Mouse (Mus musculus): ENCODE results near the gene Tmem89. TPM values are rescaled to one million over a fixed set of nuclear protein-coding genes. Genes with fewer than 3 reads are reported as not detected.

The Tmem89 gene
- polyA plus RNA-seq (2016; fragmentation: Nextera tagmentation; extraction: Ambion mirVana), result 0.17 and 0.24 TPM in 2 replicates

DNA sequence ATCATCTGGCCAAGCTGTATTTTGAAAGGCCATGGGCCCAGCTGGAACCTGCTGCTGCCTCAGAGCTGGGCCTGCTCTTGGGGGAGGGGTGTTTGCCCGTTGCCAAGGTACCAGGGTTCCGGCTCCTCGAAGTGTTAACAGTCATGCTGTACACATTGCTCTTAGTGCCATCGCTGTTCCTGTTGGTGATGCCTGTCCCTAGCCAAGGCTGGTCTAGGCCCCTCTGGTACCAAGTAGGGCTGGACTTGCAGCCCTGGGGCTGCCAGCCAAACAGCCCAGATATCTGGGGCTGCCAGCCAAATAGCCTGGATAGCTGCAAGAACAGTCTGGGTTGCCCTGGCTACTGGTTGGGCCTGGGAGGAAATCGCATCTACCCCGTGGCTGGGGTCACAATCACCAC is at the start of gene Tmem89:
Tmem89 (plus strand) TSS at position 129 of the 400 bp plus-strand sequence.
- Histone ChIP-seq H3K27ac (no peak within 1 kb of the TSS), H3K9me3 (no peaks in the 10 kb centered on the region), H3K4me1 (replicated peaks) (peaks cover 8% of the 10 kb centered on the region), H3K4me3 (no peak within 1 kb of the TSS), H3K27me3 (ENCODE audit: insufficient read depth, poor library complexity, severe bottlenecking) (no peaks in the 10 kb centered on the region), H3K36me3 (no peaks in the 10 kb centered on the region)
- no peak for DNase-seq (ENCODE audit: low spot score)
- 81% methylated on average over 6 of the region's 6 CpGs for WGBS

- Histone ChIP-seq H3K27ac (no peak overlapping the region), H3K36me3 (no peaks in the 10 kb centered on the region), H3K27me3 (ENCODE audit: insufficient read depth, poor library complexity, severe bottlenecking) (no peaks in the 10 kb centered on the region), H3K4me1 (replicated peaks) (peaks cover 8% of the 10 kb centered on the region), H3K4me3 (no peak overlapping the region), H3K9me3 (no peaks in the 10 kb centered on the region)
- WGBS, result 53% methylated on average over 6 of the region's 6 CpGs
- DNase-seq (ENCODE audit: low spot score), result no peak
These were observed 2.1 kb upstream of the Tmem89 start for GRCm38 (mm10) chr9:108912308-108912707.

GRCm38 (mm10) chr9:108913161-108913560 is 1.3 kb upstream of the Tmem89 start:
- DNase-seq (ENCODE audit: low spot score), result no peak
- WGBS, result 87% methylated on average over 7 of the region's 7 CpGs
- no peak overlapping the region for H3K27ac ChIP-seq

DNA sequence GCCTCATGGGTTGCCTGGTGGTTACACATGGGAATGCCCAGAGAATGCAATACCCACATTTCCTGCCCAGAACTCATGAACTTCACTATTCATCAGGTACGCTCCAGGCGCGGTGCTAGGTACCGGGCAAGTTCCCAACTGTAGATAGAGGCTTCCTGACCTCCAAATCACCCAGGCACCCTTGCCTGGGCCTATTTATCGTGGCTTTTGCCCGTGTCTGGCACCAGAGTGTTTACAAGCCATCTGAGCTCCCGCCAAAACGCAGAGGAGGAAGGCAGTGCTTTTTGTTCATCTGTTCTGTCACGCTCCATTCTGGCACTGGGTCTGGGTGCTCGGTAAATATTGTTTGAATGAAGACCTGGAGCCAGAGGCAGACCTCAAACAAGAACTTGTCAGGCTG is 798 bp upstream of the Tmem89 start:
- DNase-seq (ENCODE audit: low spot score), result no peak
- Histone ChIP-seq H3K4me1 (replicated peaks) (peaks cover 8% of the 10 kb centered on the region), H3K36me3 (no peaks in the 10 kb centered on the region), H3K27me3 (ENCODE audit: insufficient read depth, poor library complexity, severe bottlenecking) (no peaks in the 10 kb centered on the region), H3K27ac (no peak overlapping the region), H3K4me3 (no peak overlapping the region), H3K9me3 (no peaks in the 10 kb centered on the region)
- WGBS, result 86% methylated on average over 10 of the region's 10 CpGs

More at GRCm38 (mm10) chr9:108913161-108913560, 1.3 kb upstream of the Tmem89 start:
- peaks cover 8% of the 10 kb centered on the region for H3K4me1 ChIP-seq (replicated peaks)
- H3K9me3 ChIP-seq, result no peaks in the 10 kb centered on the region
- no peaks in the 10 kb centered on the region for H3K27me3 ChIP-seq (ENCODE audit: insufficient read depth, poor library complexity, severe bottlenecking)
- H3K36me3 ChIP-seq, result no peaks in the 10 kb centered on the region
- no peak overlapping the region for H3K4me3 ChIP-seq

- no peak overlapping the region for H3K27ac ChIP-seq
These were observed 11.5 kb downstream of the Tmem89 start for GRCm38 (mm10) chr9:108925897-108926296.

DNA sequence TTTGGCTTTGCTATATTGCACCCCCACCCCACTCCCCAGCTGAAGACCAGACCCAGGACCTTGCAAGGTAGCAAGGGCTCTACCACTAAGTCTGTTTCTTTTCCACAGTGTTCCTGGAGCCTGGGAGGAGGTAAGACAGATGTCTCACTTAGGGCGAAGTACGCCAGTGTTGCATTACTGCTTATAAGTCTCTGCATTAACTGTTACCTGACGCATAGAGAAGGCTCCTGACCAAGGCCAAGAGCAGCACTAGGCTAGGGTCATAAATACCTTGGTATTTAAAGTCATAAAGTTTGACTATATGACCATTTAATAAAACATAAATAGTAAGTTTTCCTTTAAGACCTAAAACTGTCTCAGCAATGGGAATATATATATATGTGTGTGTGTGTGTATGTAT is 14.0 kb downstream of the Tmem89 start:
- no peak for DNase-seq (ENCODE audit: low spot score)
- H3K27me3 ChIP-seq (ENCODE audit: insufficient read depth, poor library complexity, severe bottlenecking), result no peaks in the 10 kb centered on the region
- H3K36me3 ChIP-seq, result no peaks in the 10 kb centered on the region
- H3K4me3 ChIP-seq, result no peak overlapping the region
- WGBS, result 86% methylated on average over 3 of the region's 3 CpGs
- H3K27ac ChIP-seq, result no peak overlapping the region
- no peaks in the 10 kb centered on the region for H3K9me3 ChIP-seq
- H3K4me1 ChIP-seq (replicated peaks), result no peaks in the 10 kb centered on the region

More at GRCm38 (mm10) chr9:108925897-108926296, 11.5 kb downstream of the Tmem89 start:
- Histone ChIP-seq H3K4me3 (no peak overlapping the region), H3K27me3 (ENCODE audit: insufficient read depth, poor library complexity, severe bottlenecking) (no peaks in the 10 kb centered on the region), H3K36me3 (no peaks in the 10 kb centered on the region), H3K9me3 (no peaks in the 10 kb centered on the region), H3K4me1 (replicated peaks) (no peaks in the 10 kb centered on the region)
- no peak for DNase-seq (ENCODE audit: low spot score)
- WGBS, result 79% methylated on average over 8 of the region's 8 CpGs

DNA sequence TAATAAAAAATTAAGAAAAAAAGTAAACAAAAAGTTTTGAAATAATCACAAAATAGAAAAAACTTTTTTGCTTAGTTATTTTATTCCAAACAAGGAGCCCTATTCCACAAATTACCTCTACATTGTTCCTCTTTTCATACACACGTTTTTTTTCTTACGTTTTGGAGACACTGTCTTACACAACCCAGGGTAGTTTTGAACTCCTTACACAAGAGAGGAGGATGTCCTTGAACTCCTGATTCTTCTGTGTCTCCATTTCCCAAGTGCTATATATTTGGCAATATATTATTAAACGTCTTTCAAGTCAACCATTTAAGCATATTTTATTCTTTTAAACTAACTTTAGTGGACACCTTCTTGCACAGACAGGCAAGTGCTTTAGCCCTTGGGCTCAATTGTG is 21.6 kb downstream of the Tmem89 start:
- Histone ChIP-seq H3K4me1 (replicated peaks) (peaks cover 10% of the 10 kb centered on the region), H3K36me3 (peaks cover 30% of the 10 kb centered on the region), H3K27ac (peak overlapping the region; percentile 91; the same call in 1 of the 2 replicates), H3K4me3 (peak overlapping the region; percentile 98), H3K9me3 (no peaks in the 10 kb centered on the region), H3K27me3 (ENCODE audit: insufficient read depth, poor library complexity, severe bottlenecking) (no peaks in the 10 kb centered on the region)
- no peak for DNase-seq (ENCODE audit: low spot score)
- 21% methylated on average over 3 of the region's 3 CpGs for WGBS

GRCm38 (mm10) chr9:108936418-108937364 is 22.3 kb downstream of the Tmem89 start, which contains the start of gene Uqcrc1:
TSS of gene Uqcrc1 (plus strand) at chr9:108936633.
- under 1% methylated on average over 58 of the region's 58 CpGs for WGBS
- H3K27me3 ChIP-seq (ENCODE audit: insufficient read depth, poor library complexity, severe bottlenecking), result no peaks in the 10 kb centered on the region
- peak within 1 kb of the TSS; percentile 91 for H3K27ac ChIP-seq
- H3K4me3 ChIP-seq, result peak within 1 kb of the TSS; percentile 98
- peak; percentile 95 for DNase-seq (ENCODE audit: low spot score)
- H3K36me3 ChIP-seq, result peaks cover 37% of the 10 kb centered on the region
- H3K9me3 ChIP-seq, result no peaks in the 10 kb centered on the region
- H3K4me1 ChIP-seq (replicated peaks), result peaks cover 10% of the 10 kb centered on the region

DNA sequence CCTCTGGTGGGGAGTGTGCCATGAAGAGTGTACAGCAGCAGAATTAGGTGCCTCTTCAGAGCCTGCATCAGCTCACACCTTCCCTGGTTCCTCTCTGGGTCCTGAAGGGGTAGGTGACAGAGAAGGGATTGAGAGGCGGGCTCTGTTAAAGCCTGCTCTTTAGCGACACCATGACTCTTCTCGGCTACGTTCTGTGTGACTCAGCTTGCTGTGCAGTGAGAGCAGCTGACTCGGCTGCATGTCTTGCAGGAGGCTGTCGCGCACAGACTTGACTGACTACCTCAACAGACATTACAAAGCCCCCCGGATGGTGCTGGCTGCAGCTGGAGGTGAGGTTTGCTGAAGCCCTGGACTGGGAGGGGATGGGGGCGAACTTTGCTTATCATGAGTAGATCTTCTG is 30.7 kb downstream of the Tmem89 start:
- H3K36me3 ChIP-seq, result peaks cover 98% of the 10 kb centered on the region
- WGBS, result 79% methylated on average over 9 of the region's 9 CpGs
- no peak overlapping the region for H3K27ac ChIP-seq
- H3K4me3 ChIP-seq, result no peak overlapping the region
- H3K4me1 ChIP-seq (replicated peaks), result peaks cover 8% of the 10 kb centered on the region; the same call in 1 of the 2 replicates
- no peaks in the 10 kb centered on the region for H3K27me3 ChIP-seq (ENCODE audit: insufficient read depth, poor library complexity, severe bottlenecking)
- no peaks in the 10 kb centered on the region for H3K9me3 ChIP-seq
- DNase-seq (ENCODE audit: low spot score), result no peak

GRCm38 (mm10) chr9:108945608-108946007 is 31.2 kb downstream of the Tmem89 start:
- no peaks in the 10 kb centered on the region for H3K27me3 ChIP-seq (ENCODE audit: insufficient read depth, poor library complexity, severe bottlenecking)
- no peak overlapping the region for H3K4me3 ChIP-seq
- no peak overlapping the region for H3K27ac ChIP-seq
- H3K36me3 ChIP-seq, result peaks cover 98% of the 10 kb centered on the region
- whole genome bisulfite sequencing, result 88% methylated on average over 5 of the region's 5 CpGs
- H3K4me1 ChIP-seq (replicated peaks), result peaks cover 9% of the 10 kb centered on the region; the same call in 1 of the 2 replicates
- H3K9me3 ChIP-seq, result no peaks in the 10 kb centered on the region
- no peak for DNase-seq (ENCODE audit: low spot score)

DNA sequence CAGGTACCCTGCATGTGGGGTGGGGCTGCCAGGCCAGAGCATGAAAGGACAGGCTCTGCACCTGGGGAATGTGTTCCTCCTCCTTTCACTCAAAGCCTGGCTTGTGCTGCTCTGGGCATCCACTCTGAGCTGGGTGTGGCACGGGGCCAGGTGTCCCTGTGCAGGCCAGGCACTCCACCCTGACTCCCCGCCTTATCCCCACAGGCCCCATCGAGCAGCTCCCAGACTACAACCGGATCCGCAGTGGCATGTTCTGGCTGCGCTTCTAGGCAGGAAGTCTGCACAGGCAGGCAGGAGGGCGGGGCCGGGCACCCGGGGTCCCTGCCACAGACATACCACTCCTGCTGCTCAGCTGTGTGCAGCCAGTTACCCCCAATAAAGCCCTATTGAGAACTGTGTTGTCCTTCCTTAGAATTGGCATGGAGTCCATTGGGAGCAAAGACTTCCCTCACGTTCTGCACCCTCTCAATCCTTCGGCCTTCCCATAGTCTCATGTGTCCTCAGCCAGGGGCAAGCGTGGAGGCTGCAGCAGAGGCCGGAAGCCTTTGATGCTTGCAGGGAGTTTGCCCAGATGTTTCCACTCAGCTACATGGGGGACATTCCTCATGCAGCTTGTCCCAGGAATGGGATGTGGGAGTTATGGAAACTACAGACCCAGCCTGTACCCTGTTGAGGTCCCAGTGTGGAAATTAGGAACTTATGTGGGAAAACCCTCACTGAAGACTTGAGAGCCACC is 35.0 kb downstream of the Tmem89 start:
- peaks cover 28% of the 10 kb centered on the region for H3K4me1 ChIP-seq (replicated peaks)

GRCm38 (mm10) chr9:108949967-108950728 is 35.7 kb downstream of the Tmem89 start:
- Histone ChIP-seq H3K27ac (0 out of 2 replicates have a peak overlapping the region, but pooled peaks have one; percentile 26), H3K4me1 (replicated peaks) (peaks cover 34% of the 10 kb centered on the region), H3K4me3 (no peak overlapping the region), H3K9me3 (no peaks in the 10 kb centered on the region), H3K27me3 (ENCODE audit: insufficient read depth, poor library complexity, severe bottlenecking) (peaks cover 30% of the 10 kb centered on the region), H3K36me3 (peaks cover 63% of the 10 kb centered on the region)
- 88% methylated on average over 9 of the region's 9 CpGs for WGBS
- no peak for DNase-seq (ENCODE audit: low spot score)

More for the DNA sequence above, 35.0 kb downstream of the Tmem89 start:
- H3K9me3 ChIP-seq, result no peaks in the 10 kb centered on the region
- DNase-seq (ENCODE audit: low spot score), result peak; percentile 48
- no peak overlapping the region for H3K4me3 ChIP-seq
- peaks cover 23% of the 10 kb centered on the region for H3K27me3 ChIP-seq (ENCODE audit: insufficient read depth, poor library complexity, severe bottlenecking)
- 76% methylated on average over 13 of the region's 13 CpGs for WGBS
- 0 out of 2 replicates have a peak overlapping the region, but pooled peaks have one; percentile 25 for H3K27ac ChIP-seq
- H3K36me3 ChIP-seq, result peaks cover 70% of the 10 kb centered on the region

Data from hindbrain, embryonic 10.5 days (tissue).